Mouse (Mus musculus) ovary, postnatal 14 days (tissue): ENCODE data around the gene Zfp715.
"Not testable (repeated sequence)": the region's sequence is repeated elsewhere in the genome, so short reads cannot be mapped to it uniquely, and the experiment has no call there.

ENCODE experiments used
- DNase-seq: peaks from one replicate; pipeline ENCODE4 v3.0.0; 2022; ENCODE audit warnings: low spot score

Gene Zfp715

GRCm38 (mm10) chr7:43291524-43291923, 21.6 kb downstream of the Zfp715 start:
- DNase-seq, result no peak

GRCm38 (mm10) chr7:43282859-43283595, 30.1 kb downstream of the Zfp715 start:
- DNase-seq, result peak; percentile 73

GRCm38 (mm10) chr7:43282459-43282858, 30.6 kb downstream of the Zfp715 start:
- DNase-seq, result no peak

GRCm38 (mm10) chr7:43277401-43277800, 35.7 kb downstream of the Zfp715 start:
- no peak for DNase-seq

GRCm38 (mm10) chr7:43276178-43276577, 36.9 kb downstream of the Zfp715 start:
- not testable (repeated sequence) for DNase-seq

GRCm38 (mm10) chr7:43273476-43273875, 39.6 kb downstream of the Zfp715 start:
- DNase-seq, result no peak

GRCm38 (mm10) chr7:43267359-43267758, 45.7 kb downstream of the Zfp715 start:
- not testable (repeated sequence) for DNase-seq

- no peak for DNase-seq
Measured at GRCm38 (mm10) chr7:43253540-43253939, 59.6 kb downstream of the Zfp715 start.

GRCm38 (mm10) chr7:43250718-43251117, 62.4 kb downstream of the Zfp715 start:
- DNase-seq, result not testable (repeated sequence)
